Mouse (Mus musculus): ENCODE measurements at regions not wholly inside any gene's neighbourhood (a gene's known extent, or its start where the extent isn't known, plus 50 kb on each side); places are given as distances from the start of the nearest gene placed in this dataset.

- no peak for TF ChIP-seq CTCF (IDR thresholded peaks at IDR 0.05; ENCODE audit: control insufficient read depth, insufficient read depth, insufficient read length)
- no peak for TF ChIP-seq CEBPB (IDR thresholded peaks at IDR 0.05; ENCODE audit: low read depth)
These were observed 99.2 kb upstream of the Col8a1 start for GRCm38 (mm10) chr16:57853751-57854150.

All from C2C12 (cell line).